Mouse (Mus musculus): ENCODE results near the gene a.

Gene a

DNA sequence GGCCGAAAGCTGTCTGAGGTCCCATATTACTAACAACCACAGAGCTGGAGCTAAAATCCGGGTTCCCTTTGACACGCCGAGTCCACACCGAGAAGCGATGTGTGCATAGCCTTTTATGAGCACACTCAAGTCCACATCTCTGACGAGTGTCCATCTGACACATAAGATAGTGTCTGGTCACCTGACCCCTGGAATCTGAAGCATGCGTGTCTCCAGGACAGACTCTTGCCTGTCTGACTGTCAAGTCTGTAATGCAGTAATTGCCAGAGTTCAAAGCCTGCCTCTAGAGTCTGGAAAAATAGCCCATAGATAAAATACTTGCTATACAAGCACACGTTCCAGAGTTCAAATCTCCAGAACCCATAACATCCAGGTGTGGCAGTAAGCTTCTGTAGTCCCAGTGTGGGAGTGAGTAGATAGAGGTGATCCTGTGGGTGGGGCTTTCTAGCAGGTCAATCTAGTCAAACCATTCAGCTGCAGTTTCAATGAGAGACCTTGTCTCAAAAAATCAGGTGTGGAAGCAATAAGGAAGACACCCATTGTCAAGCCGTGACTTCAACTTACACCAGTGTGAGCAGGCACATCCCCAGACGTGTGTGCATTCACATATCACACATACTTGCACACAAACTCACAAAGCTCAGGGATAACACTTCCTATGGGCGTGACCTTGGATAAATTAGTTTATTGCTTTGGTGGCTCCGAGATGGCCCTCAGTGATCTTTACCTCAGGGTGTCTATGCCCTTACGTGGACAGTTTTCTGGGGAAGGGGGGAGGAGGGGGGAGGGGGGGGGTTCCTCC, 309.0 kb downstream of the a start:
- DNase-seq: no peak

All from thymus, postnatal 36 days (tissue).